8 mouse cellular contexts compared by ENCODE assay signal in genomic region chr1:79760656-79761055, GRCm38 (mm10). TPM values are rescaled to one million over a fixed set of nuclear protein-coding genes. Genes with fewer than 3 reads are reported as not detected.
A peak's percentile ranks its signal among the peaks of the same experiment; 100 is the strongest.
DNase-seq lines count a peak whose midpoint lies in the region; ATAC-seq and TF ChIP-seq lines count a peak whose summit lies in the region.

No protein-coding gene starts in this region.

- TF ChIP-seq EP300 in stomach, postnatal 0 days (optimal IDR thresholded peaks at IDR 0.05), result no peak

- H3K4me3 ChIP-seq in G1E (ENCODE audit: low read depth, low read length), result peak overlapping the region; percentile 95
- peak overlapping the region; percentile 68 for H3K4me3 ChIP-seq in embryonic facial prominence, embryonic 13.5 days
- peak overlapping the region; percentile 79 for H3K4me3 ChIP-seq in hindbrain, embryonic 16.5 days (ENCODE audit: low read length)
- peak overlapping the region; percentile 82 for H3K4me3 ChIP-seq in liver, embryonic 13.5 days (replicated peaks)
- H3K4me3 ChIP-seq in stomach, postnatal 0 days (ENCODE audit: low read depth, low read length), result peak overlapping the region; percentile 74

- no peak for ATAC-seq in cerebellum, adult (ENCODE audit: insufficient number of reproducible peaks, low FRiP score, low TSS enrichment)
- no peak for ATAC-seq in G1E (ENCODE audit: extremely low read depth, insufficient number of reproducible peaks, low FRiP score, poor library complexity, severe bottlenecking)
- no peak for ATAC-seq in embryonic facial prominence, embryonic 13.5 days (ENCODE audit: insufficient number of reproducible peaks, insufficient read depth, low FRiP score, low TSS enrichment, low read depth)
- peak; percentile 11; the same call in 1 of the 2 replicates for ATAC-seq in hindbrain, embryonic 16.5 days
- ATAC-seq in liver, embryonic 13.5 days (ENCODE audit: low read depth), result peak; percentile 1; the same call in 1 of the 2 replicates
- peak; percentile 17; the same call in 1 of the 2 replicates for ATAC-seq in stomach, postnatal 0 days (ENCODE audit: low FRiP score, low TSS enrichment)

- TF ChIP-seq CTCF in G1E (IDR thresholded peaks at IDR 0.05; ENCODE audit: low read depth, low read length), result no peak
- TF ChIP-seq CTCF in stomach, postnatal 0 days (IDR thresholded peaks at IDR 0.05; ENCODE audit: low read depth), result no peak

- no peak overlapping the region for H3K27ac ChIP-seq in embryonic facial prominence, embryonic 13.5 days
- H3K27ac ChIP-seq in hindbrain, embryonic 16.5 days (ENCODE audit: low read depth, low read length), result no peak overlapping the region
- H3K27ac ChIP-seq in liver, embryonic 13.5 days, result no peak overlapping the region
- no peak overlapping the region for H3K27ac ChIP-seq in stomach, postnatal 0 days (replicated peaks)

- peak overlapping the region; percentile 85 for H3K9ac ChIP-seq in embryonic facial prominence, embryonic 13.5 days
- H3K9ac ChIP-seq in hindbrain, embryonic 16.5 days (ENCODE audit: low read depth, low read length), result peak overlapping the region; percentile 91
- peak overlapping the region; percentile 87 for H3K9ac ChIP-seq in liver, embryonic 13.5 days
- peak overlapping the region; percentile 80 for H3K9ac ChIP-seq in stomach, postnatal 0 days (ENCODE audit: low read length)

- H3K4me1 ChIP-seq in G1E (ENCODE audit: insufficient read depth, low read depth, low read length), result peaks cover 58% of the 10 kb centered on the region
- peaks cover 25% of the 10 kb centered on the region for H3K4me1 ChIP-seq in embryonic facial prominence, embryonic 13.5 days
- peaks cover 22% of the 10 kb centered on the region for H3K4me1 ChIP-seq in hindbrain, embryonic 16.5 days (ENCODE audit: control insufficient read depth, insufficient read depth, low read depth, low read length)
- peaks cover 49% of the 10 kb centered on the region for H3K4me1 ChIP-seq in liver, embryonic 13.5 days (replicated peaks)
- peaks cover 4% of the 10 kb centered on the region for H3K4me1 ChIP-seq in stomach, postnatal 0 days (replicated peaks; ENCODE audit: control insufficient read depth, insufficient read depth)

- H3K4me2 ChIP-seq in embryonic facial prominence, embryonic 13.5 days, result peak overlapping the region; percentile 86
- peak overlapping the region; percentile 86 for H3K4me2 ChIP-seq in hindbrain, embryonic 16.5 days (ENCODE audit: low read length)
- H3K4me2 ChIP-seq in liver, embryonic 13.5 days, result peak overlapping the region; percentile 88
- H3K4me2 ChIP-seq in stomach, postnatal 0 days (replicated peaks; ENCODE audit: low read depth), result peak overlapping the region; percentile 81

- peaks cover 20% of the 10 kb centered on the region for H3K36me3 ChIP-seq in G1E (replicated peaks)
- no peaks in the 10 kb centered on the region for H3K36me3 ChIP-seq in embryonic facial prominence, embryonic 13.5 days
- H3K36me3 ChIP-seq in hindbrain, embryonic 16.5 days (ENCODE audit: control insufficient read depth, insufficient read depth, low read length), result no peaks in the 10 kb centered on the region
- no peaks in the 10 kb centered on the region for H3K36me3 ChIP-seq in liver, embryonic 13.5 days
- no peaks in the 10 kb centered on the region for H3K36me3 ChIP-seq in stomach, postnatal 0 days (ENCODE audit: control insufficient read depth, insufficient read depth, low read length)

- DNase-seq in cerebellum, adult 11 months, result peak; percentile 32
- DNase-seq in G1E (ENCODE audit: low spot score), result no peak
- no peak for DNase-seq in liver, embryonic 13.5 days
- DNase-seq in stomach, postnatal 0 days (ENCODE audit: low spot score), result peak; percentile 39
- DNase-seq in layer of hippocampus, postnatal 36 days, result no peak

- H3K9me3 ChIP-seq in G1E (replicated peaks), result no peaks in the 10 kb centered on the region
- H3K9me3 ChIP-seq in embryonic facial prominence, embryonic 13.5 days, result no peaks in the 10 kb centered on the region
- no peaks in the 10 kb centered on the region for H3K9me3 ChIP-seq in hindbrain, embryonic 16.5 days (ENCODE audit: control insufficient read depth, low read length)
- H3K9me3 ChIP-seq in liver, embryonic 13.5 days (replicated peaks), result no peaks in the 10 kb centered on the region
- no peaks in the 10 kb centered on the region for H3K9me3 ChIP-seq in stomach, postnatal 0 days (ENCODE audit: control insufficient read depth, low read length)

- WGBS in embryonic facial prominence, embryonic 13.5 days, result 9% methylated on average over 11 of the region's 11 CpGs
- WGBS in hindbrain, embryonic 16.5 days, result 8% methylated on average over 11 of the region's 11 CpGs
- 13% methylated on average over 11 of the region's 11 CpGs for WGBS in liver, embryonic 13.5 days (ENCODE audit: insufficient replicate concordance)
- WGBS in stomach, postnatal 0 days, result 5% methylated on average over 11 of the region's 11 CpGs

- H3K27me3 ChIP-seq in G1E (ENCODE audit: insufficient read depth, low read length), result no peaks in the 10 kb centered on the region; the same call in 1 of the 2 replicates
- no peaks in the 10 kb centered on the region for H3K27me3 ChIP-seq in embryonic facial prominence, embryonic 13.5 days
- no peaks in the 10 kb centered on the region for H3K27me3 ChIP-seq in hindbrain, embryonic 16.5 days (replicated peaks; ENCODE audit: control insufficient read depth, insufficient read depth, low read length)
- no peaks in the 10 kb centered on the region for H3K27me3 ChIP-seq in liver, embryonic 13.5 days
- H3K27me3 ChIP-seq in stomach, postnatal 0 days (ENCODE audit: control insufficient read depth, insufficient read depth, low read length), result no peaks in the 10 kb centered on the region

RNA-seq across cellular contexts. Expression of gene Mrpl44, which starts 15.2 kb away (rescaled TPM):
- total RNA-seq in G1E (2014; fragmentation: Nextera tagmentation) (34.1 and 38.3 TPM in 2 replicates), G1E (2017) (74.1 and 83.5 TPM in 2 replicates)
- polyA plus RNA-seq in G1E (2012), result 52.6 and 53.1 TPM in 2 replicates
- 49.7 and 60.0 TPM in 2 replicates for polyA plus RNA-seq in embryonic facial prominence, embryonic 13.5 days (2015; fragmentation: Nextera tagmentation; extraction: Ambion mirVana)
- 40.2 and 41.2 TPM in 2 replicates for polyA plus RNA-seq in hindbrain, embryonic 16.5 days (2015; fragmentation: Nextera tagmentation; extraction: Ambion mirVana)
- 32.3 and 34.9 TPM in 2 replicates for polyA plus RNA-seq in liver, embryonic 13.5 days (2015; fragmentation: Nextera tagmentation; extraction: Ambion mirVana)
- polyA plus RNA-seq in stomach, postnatal 0 days (2015; fragmentation: Nextera tagmentation; extraction: Ambion mirVana), result 36.4 and 37.7 TPM in 2 replicates
- 10 to 100 TPM; 26.1 to 29.9 TPM for total RNA-seq in layer of hippocampus, postnatal 36 days (2021)

RNA-seq across cellular contexts. Expression of gene Wdfy1, which starts 15.3 kb away (rescaled TPM):
- total RNA-seq in G1E (2014; fragmentation: Nextera tagmentation) (29.2 and 30.7 TPM in 2 replicates), G1E (2017) (54.2 and 57.1 TPM in 2 replicates)
- polyA plus RNA-seq in G1E (2012), result 76.7 and 90.1 TPM in 2 replicates
- 35.7 and 38.3 TPM in 2 replicates for polyA plus RNA-seq in embryonic facial prominence, embryonic 13.5 days (2015; fragmentation: Nextera tagmentation; extraction: Ambion mirVana)
- polyA plus RNA-seq in hindbrain, embryonic 16.5 days (2015; fragmentation: Nextera tagmentation; extraction: Ambion mirVana), result 108 and 112 TPM in 2 replicates
- polyA plus RNA-seq in liver, embryonic 13.5 days (2015; fragmentation: Nextera tagmentation; extraction: Ambion mirVana), result 14.4 and 14.5 TPM in 2 replicates
- polyA plus RNA-seq in stomach, postnatal 0 days (2015; fragmentation: Nextera tagmentation; extraction: Ambion mirVana), result 29.6 and 32.6 TPM in 2 replicates
- total RNA-seq in layer of hippocampus, postnatal 36 days (2021), result 10 to 100 TPM; 36.2 to 38.2 TPM

Comparison
In these comparisons a context has a peak if more than half of its experiments do, and no peak if none do; other contexts are left out.
1. DNase-seq: peak in cerebellum, adult 11 months (single experiment) and stomach, postnatal 0 days (single experiment); none in G1E (single experiment), liver, embryonic 13.5 days (single experiment) and layer of hippocampus, postnatal 36 days (0 of 2).
2. ATAC-seq: peak in hindbrain, embryonic 16.5 days (single experiment), liver, embryonic 13.5 days (single experiment) and stomach, postnatal 0 days (single experiment); none in cerebellum, adult (single experiment), G1E (single experiment) and embryonic facial prominence, embryonic 13.5 days (single experiment).
3. Peak in every context shown above with its lines, with median percentiles within 50 percentile points of each other: H3K4me3 ChIP-seq, H3K4me2 ChIP-seq and H3K9ac ChIP-seq.